ENCODE assay signal across 9 mouse cellular contexts in the genomic region with DNA sequence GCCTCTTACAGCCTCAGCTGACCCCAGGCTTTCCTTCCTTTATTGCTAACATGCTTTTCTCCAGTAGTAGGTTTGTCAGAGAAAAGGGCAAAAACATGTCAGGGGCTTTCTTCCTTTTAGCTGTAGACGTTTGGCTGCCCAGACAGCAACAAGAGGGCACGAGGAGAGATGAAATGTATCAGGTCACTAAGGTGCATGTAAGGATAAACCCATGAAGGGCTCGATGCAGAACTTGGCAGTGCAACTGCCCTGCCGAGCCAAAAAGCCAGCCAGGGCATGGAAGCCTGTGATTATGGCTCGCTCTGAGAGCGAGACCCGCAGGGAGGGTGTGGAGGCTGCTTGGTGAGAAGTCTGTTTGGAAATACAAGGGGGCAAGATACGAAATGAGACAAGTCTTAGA.
DNase-seq lines count a peak whose midpoint lies in the region; ATAC-seq lines count a peak whose summit lies in the region.
"Had no signal": no experiment of that assay in that cellular context is flagged by ENCODE, and none has a peak within 500 bp of the region (broad histone marks: within the 10 kb centered on the region; RNA-seq: fewer than 3 reads in every experiment).

No protein-coding gene starts in this region.

- 44% methylated on average over 8 of the region's 8 CpGs for WGBS in embryonic facial prominence, embryonic 13.5 days

- peak; percentile 90 for DNase-seq in left cerebral cortex, postnatal 4 days
- DNase-seq in left cerebral cortex, postnatal 36 days (ENCODE audit: low spot score in 2 of 2): no peak
- DNase-seq in cerebellum, adult 11 months: peak; percentile 70
- peak; percentile 36 for DNase-seq in heart, postnatal 25 days (ENCODE audit: low spot score)
- DNase-seq in adipocyte (ENCODE audit: low spot score): no peak
- DNase-seq in urinary bladder, adult 2 months (ENCODE audit: low spot score): no peak
- DNase-seq in right cerebral cortex, adult 18-20 months: no peak

- ATAC-seq in embryonic facial prominence, embryonic 13.5 days (ENCODE audit: insufficient number of reproducible peaks, insufficient read depth, low FRiP score, low TSS enrichment, low read depth): no peak

- no peaks in the 10 kb centered on the region for H3K9me3 ChIP-seq in embryonic facial prominence, embryonic 13.5 days

- H3K4me1 ChIP-seq in embryonic facial prominence, embryonic 13.5 days: peaks cover 37% of the 10 kb centered on the region

- no peak overlapping the region for H3K4me3 ChIP-seq in embryonic facial prominence, embryonic 13.5 days

- no peaks in the 10 kb centered on the region for H3K27me3 ChIP-seq in embryonic facial prominence, embryonic 13.5 days

- H3K36me3 ChIP-seq in embryonic facial prominence, embryonic 13.5 days: no peaks in the 10 kb centered on the region

- H3K9ac ChIP-seq in embryonic facial prominence, embryonic 13.5 days: no peak overlapping the region

- H3K4me2 ChIP-seq in embryonic facial prominence, embryonic 13.5 days: peak overlapping the region; percentile 43
- H3K4me2 ChIP-seq: midbrain, embryonic 11.5 days had no signal

- intact Hi-C loops in left cerebral cortex, postnatal 4 days (cut with DNase I): no loop called here
- intact Hi-C loops in left cerebral cortex, postnatal 36 days (cut with DNase I): no loop called here
- intact Hi-C loops in heart, postnatal 25 days (cut with DNase I): no loop called here

- peak overlapping the region; percentile 92 for H3K27ac ChIP-seq in embryonic facial prominence, embryonic 13.5 days

Comparison
In these comparisons a context has a peak if more than half of its experiments do, and no peak if none do; other contexts are left out.
1. DNase-seq: peak in left cerebral cortex, postnatal 4 days (single experiment), cerebellum, adult 11 months (single experiment) and heart, postnatal 25 days (single experiment); none in left cerebral cortex, postnatal 36 days (0 of 2), adipocyte (single experiment), urinary bladder, adult 2 months (single experiment) and right cerebral cortex, adult 18-20 months (single experiment).